Mouse (Mus musculus) MEL (cell line): ENCODE results near the gene Ssc5d. TPM values are rescaled to one million over a fixed set of nuclear protein-coding genes. Genes with fewer than 3 reads are reported as not detected.

ENCODE experiments used
- DNase-seq: peaks from one replicate; pipeline ENCODE4 v3.0.0; 2011; ENCODE audit warnings: low read depth, low spot score
- H3K27ac ChIP-seq: 2 replicates; pipeline ENCODE4 v1.5.1; 2012; ENCODE audit warnings: low read depth, mild to moderate bottlenecking, control low read depth, low read length, moderate library complexity; ENCODE audit not compliant: control insufficient read depth
- H3K27me3 ChIP-seq, 2 experiments: fragments of 150-350 bp in 1 of 2; sonication (generic) in 1 of 2; 2 replicates each; pipeline ENCODE4 v1.6.1; 2012; ENCODE audit warnings: low read length in 2 of 2, mild to moderate bottlenecking in 2 of 2, improper control_type of control experiment in 1 of 2, moderate library complexity in 1 of 2; ENCODE audit not compliant: insufficient read depth in 2 of 2, control insufficient read depth in 1 of 2
- H3K36me3 ChIP-seq, 2 experiments: 2 replicates each; pipeline ENCODE4 v1.6.1; 2012 to 2014; ENCODE audit warnings: low read length in 2 of 2, improper control_type of control experiment in 1 of 2, inconsistent platforms in 1 of 2, mild to moderate bottlenecking in 1 of 2; ENCODE audit not compliant: insufficient read depth in 2 of 2, control insufficient read depth in 1 of 2
- H3K4me1 ChIP-seq, 2 experiments: fragments of 150-350 bp in 1 of 2; sonication (generic) in 1 of 2; 2 replicates each; pipeline ENCODE4 v1.6.1; 2012; ENCODE audit warnings: low read length in 2 of 2, improper control_type of control experiment in 1 of 2, mild to moderate bottlenecking in 1 of 2; ENCODE audit not compliant: insufficient read depth in 2 of 2, control insufficient read depth in 1 of 2
- H3K4me3 ChIP-seq, 2 experiments: fragments of 150-350 bp in 1 of 2; sonication (generic) in 1 of 2; 2 replicates each; pipeline ENCODE4 v1.5.1; 2012; ENCODE audit warnings: low read depth in 2 of 2, low read length in 2 of 2, mild to moderate bottlenecking in 2 of 2, moderate library complexity in 2 of 2, control low read depth in 1 of 2, improper control_type of control experiment in 1 of 2; ENCODE audit not compliant: control insufficient read depth in 1 of 2, insufficient read depth in 1 of 2
- H3K79me2 ChIP-seq: 2 replicates; pipeline ENCODE4 v1.6.1; 2012; ENCODE audit warnings: mild to moderate bottlenecking, low read length, moderate library complexity; ENCODE audit not compliant: control insufficient read depth, poor library complexity, insufficient read depth
- H3K9ac ChIP-seq: 2 replicates; pipeline ENCODE4 v1.6.1; 2012; ENCODE audit warnings: low read depth, mild to moderate bottlenecking, control low read depth, low read length, moderate library complexity; ENCODE audit not compliant: control insufficient read depth, poor library complexity, severe bottlenecking
- H3K9me3 ChIP-seq: fragments of 150-350 bp; sonication (generic); replicated peaks from 2 replicates; pipeline ENCODE4 v1.6.1; 2012; ENCODE audit warnings: mild to moderate bottlenecking, low read length, improper control_type of control experiment, moderate library complexity; ENCODE audit not compliant: insufficient read depth
- BHLHE40 ChIP-seq: IDR thresholded peaks from 2 replicates; pipeline ENCODE4 v1.6.1; 2012; ENCODE audit warnings: low read depth, mild to moderate bottlenecking, inconsistent platforms, low read length, improper control_type of control experiment, borderline replicate concordance
- CHD1 ChIP-seq: IDR thresholded peaks from 2 replicates; pipeline ENCODE4 v1.6.1; 2012; ENCODE audit warnings: low read depth, mild to moderate bottlenecking, inconsistent platforms, low read length, improper control_type of control experiment
- CHD2 ChIP-seq: IDR thresholded peaks from 2 replicates; pipeline ENCODE4 v1.6.1; 2011; ENCODE audit warnings: low read length, improper control_type of control experiment
- E2F4 ChIP-seq: IDR thresholded peaks from 2 replicates; pipeline ENCODE4 v1.6.1; 2011; ENCODE audit warnings: low read depth, low read length, improper control_type of control experiment, borderline replicate concordance
- ELF1 ChIP-seq: IDR thresholded peaks from 2 replicates; pipeline ENCODE4 v1.6.1; 2014; ENCODE audit warnings: low read depth, mild to moderate bottlenecking, inconsistent platforms, low read length, improper control_type of control experiment, moderate library complexity
- EP300 ChIP-seq, 2 experiments: IDR thresholded peaks; 2 replicates each; pipeline ENCODE4 v1.6.1; 2011; ENCODE audit warnings: improper control_type of control experiment in 2 of 2, low read length in 2 of 2, low read depth in 1 of 2, mild to moderate bottlenecking in 1 of 2
- ETS1 ChIP-seq: IDR thresholded peaks from 2 replicates; pipeline ENCODE4 v1.6.1; 2012; ENCODE audit warnings: low read depth, mild to moderate bottlenecking, inconsistent platforms, low read length, improper control_type of control experiment, moderate library complexity
- GABPA ChIP-seq: IDR thresholded peaks from 2 replicates; pipeline ENCODE4 v1.6.1; 2012; ENCODE audit warnings: low read depth, mild to moderate bottlenecking, inconsistent platforms, low read length, improper control_type of control experiment, moderate library complexity
- GATA1 ChIP-seq: IDR thresholded peaks from 2 replicates; pipeline ENCODE4 v1.6.1; 2011; ENCODE audit warnings: low read depth, low read length, improper control_type of control experiment
- HCFC1 ChIP-seq: IDR thresholded peaks from 2 replicates; pipeline ENCODE4 v1.6.1; 2012; ENCODE audit warnings: low read depth, mild to moderate bottlenecking, inconsistent platforms, low read length, improper control_type of control experiment, moderate library complexity
- JUND ChIP-seq: IDR thresholded peaks from 2 replicates; pipeline ENCODE4 v1.6.1; 2011; ENCODE audit warnings: low read depth, mild to moderate bottlenecking, improper control_type of control experiment, low read length
- KAT2A ChIP-seq: conservative IDR thresholded peaks from 2 replicates; pipeline ENCODE4 v1.6.1; 2012; ENCODE audit warnings: low read depth, low read length, improper control_type of control experiment, inconsistent platforms
- MAFK ChIP-seq: IDR thresholded peaks from 2 replicates; pipeline ENCODE4 v1.6.1; 2011; ENCODE audit warnings: low read depth, mild to moderate bottlenecking, low read length, improper control_type of control experiment, borderline replicate concordance
- MAX ChIP-seq: IDR thresholded peaks from 2 replicates; pipeline ENCODE4 v1.6.1; 2011; ENCODE audit warnings: low read length, improper control_type of control experiment
- MAZ ChIP-seq: IDR thresholded peaks from 2 replicates; pipeline ENCODE4 v1.6.1; 2012; ENCODE audit warnings: low read depth, mild to moderate bottlenecking, inconsistent platforms, low read length, improper control_type of control experiment
- MEF2A ChIP-seq: IDR thresholded peaks from 2 replicates; pipeline ENCODE4 v1.6.1; 2014; ENCODE audit warnings: low read depth, mild to moderate bottlenecking, inconsistent platforms, low read length, improper control_type of control experiment; ENCODE audit not compliant: poor library complexity, insufficient replicate concordance, severe bottlenecking; ENCODE audit errors: extremely low read depth
- MXI1 ChIP-seq: IDR thresholded peaks from 2 replicates; pipeline ENCODE4 v1.6.1; 2011; ENCODE audit warnings: mild to moderate bottlenecking, low read depth, low read length, improper control_type of control experiment
- MYB ChIP-seq: IDR thresholded peaks from 2 replicates; pipeline ENCODE4 v1.6.1; 2011; ENCODE audit warnings: mild to moderate bottlenecking, low read depth, low read length, improper control_type of control experiment
- MYC ChIP-seq: IDR thresholded peaks from 2 replicates; pipeline ENCODE4 v1.6.1; 2011; ENCODE audit warnings: low read depth, mild to moderate bottlenecking, low read length, improper control_type of control experiment, moderate library complexity
- NELFE ChIP-seq: IDR thresholded peaks from 2 replicates; pipeline ENCODE4 v1.6.1; 2011; ENCODE audit warnings: low read depth, low read length, improper control_type of control experiment
- NRF1 ChIP-seq: IDR thresholded peaks from 2 replicates; pipeline ENCODE4 v1.6.1; 2014; ENCODE audit warnings: low read depth, mild to moderate bottlenecking, inconsistent platforms, low read length, improper control_type of control experiment, moderate library complexity; ENCODE audit not compliant: poor library complexity, insufficient read depth, severe bottlenecking
- POLR2A ChIP-seq, 2 experiments: IDR thresholded peaks; 2 replicates each; pipeline ENCODE4 v1.6.1; 2011 to 2012; ENCODE audit warnings: low read length in 2 of 2, mild to moderate bottlenecking in 2 of 2, control low read depth in 1 of 2, improper control_type of control experiment in 1 of 2, low read depth in 1 of 2, moderate library complexity in 1 of 2; ENCODE audit not compliant: control insufficient read depth in 1 of 2, insufficient read depth in 1 of 2, poor library complexity in 1 of 2
- POLR2AphosphoS2 ChIP-seq: IDR thresholded peaks from 2 replicates; pipeline ENCODE4 v1.6.1; 2011; ENCODE audit warnings: low read length, improper control_type of control experiment
- POLR2AphosphoS5 ChIP-seq: IDR thresholded peaks from 2 replicates; pipeline ENCODE4 v1.6.1; 2012; ENCODE audit warnings: low read depth, borderline replicate concordance, mild to moderate bottlenecking, inconsistent platforms, low read length, moderate library complexity, mixed read lengths
- RAD21 ChIP-seq: IDR thresholded peaks from 2 replicates; pipeline ENCODE4 v1.6.1; 2011; ENCODE audit warnings: mild to moderate bottlenecking, low read depth, low read length, improper control_type of control experiment
- SIN3A ChIP-seq: IDR thresholded peaks from 2 replicates; pipeline ENCODE4 v1.6.1; 2012; ENCODE audit warnings: low read length, improper control_type of control experiment, inconsistent platforms
- SMC3 ChIP-seq: IDR thresholded peaks from 2 replicates; pipeline ENCODE4 v1.6.1; 2011; ENCODE audit warnings: low read depth, low read length, improper control_type of control experiment
- TAL1 ChIP-seq: IDR thresholded peaks from 2 replicates; pipeline ENCODE4 v1.6.1; 2012; ENCODE audit warnings: mild to moderate bottlenecking, inconsistent platforms, low read length, moderate library complexity, mixed read lengths
- TBP ChIP-seq: IDR thresholded peaks from 2 replicates; pipeline ENCODE4 v1.8.0; 2011; ENCODE audit warnings: low read depth, low read length, improper control_type of control experiment
- TCF12 ChIP-seq: IDR thresholded peaks from 2 replicates; pipeline ENCODE4 v1.6.1; 2014; ENCODE audit warnings: low read depth, mild to moderate bottlenecking, inconsistent platforms, low read length, improper control_type of control experiment, moderate library complexity
- UBTF ChIP-seq: IDR thresholded peaks from 2 replicates; pipeline ENCODE4 v1.6.1; 2012; ENCODE audit warnings: low read depth, mild to moderate bottlenecking, inconsistent platforms, low read length, improper control_type of control experiment, moderate library complexity, borderline replicate concordance; ENCODE audit not compliant: insufficient read depth
- USF1 ChIP-seq: IDR thresholded peaks from 2 replicates; pipeline ENCODE4 v1.6.1; 2014; ENCODE audit warnings: low read depth, mild to moderate bottlenecking, inconsistent platforms, low read length, improper control_type of control experiment, moderate library complexity
- USF2 ChIP-seq, 2 experiments: IDR thresholded peaks; 2 replicates each; pipeline ENCODE4 v1.6.1; 2011 to 2012; ENCODE audit warnings: improper control_type of control experiment in 2 of 2, low read length in 2 of 2, borderline replicate concordance in 1 of 2, inconsistent platforms in 1 of 2, low read depth in 1 of 2, mild to moderate bottlenecking in 1 of 2; ENCODE audit not compliant: insufficient read depth in 1 of 2
- ZC3H11A ChIP-seq: IDR thresholded peaks from 2 replicates; pipeline ENCODE4 v1.6.1; 2012; ENCODE audit warnings: low read depth, mild to moderate bottlenecking, inconsistent platforms, low read length, improper control_type of control experiment
- ZKSCAN1 ChIP-seq: IDR thresholded peaks from 2 replicates; pipeline ENCODE4 v1.6.1; 2012; ENCODE audit warnings: low read depth, mild to moderate bottlenecking, inconsistent platforms, low read length, improper control_type of control experiment, moderate library complexity
- ZMIZ1 ChIP-seq: IDR thresholded peaks from 2 replicates; pipeline ENCODE4 v1.6.1; 2012; ENCODE audit warnings: low read depth, mild to moderate bottlenecking, inconsistent platforms, low read length, improper control_type of control experiment, moderate library complexity
- ZNF384 ChIP-seq: IDR thresholded peaks from 2 replicates; pipeline ENCODE4 v1.6.1; 2012; ENCODE audit warnings: low read depth, mild to moderate bottlenecking, inconsistent platforms, low read length, improper control_type of control experiment
- polyA plus RNA-seq, 2 experiments: library from polyadenylated mRNA; stranded (reverse) in 1 of 2; unstranded in 1 of 2; fragments of >175 nt in 1 of 2; fragments of >200 nt in 1 of 2; gene quantifications; 2 replicates each; pipeline versions ENCODE4 v1.2.1 to v1.2.4; 2012; ENCODE audit warnings: low replicate concordance in 2 of 2, low read depth in 1 of 2; ENCODE audit not compliant: insufficient read length in 2 of 2, insufficient read depth in 1 of 2, missing spikeins in 1 of 2
- total RNA-seq: library from RNA; depleted of rRNA; stranded (reverse); fragments of 300-350 nt; gene quantifications from 2 replicates; pipeline ENCODE4 v1.2.3, GENCODE M21; 2012

The Ssc5d gene
- total and polyA plus RNA-seq, 3 experiments = 0.04 to 0.17 TPM; not detected in 1

DNA sequence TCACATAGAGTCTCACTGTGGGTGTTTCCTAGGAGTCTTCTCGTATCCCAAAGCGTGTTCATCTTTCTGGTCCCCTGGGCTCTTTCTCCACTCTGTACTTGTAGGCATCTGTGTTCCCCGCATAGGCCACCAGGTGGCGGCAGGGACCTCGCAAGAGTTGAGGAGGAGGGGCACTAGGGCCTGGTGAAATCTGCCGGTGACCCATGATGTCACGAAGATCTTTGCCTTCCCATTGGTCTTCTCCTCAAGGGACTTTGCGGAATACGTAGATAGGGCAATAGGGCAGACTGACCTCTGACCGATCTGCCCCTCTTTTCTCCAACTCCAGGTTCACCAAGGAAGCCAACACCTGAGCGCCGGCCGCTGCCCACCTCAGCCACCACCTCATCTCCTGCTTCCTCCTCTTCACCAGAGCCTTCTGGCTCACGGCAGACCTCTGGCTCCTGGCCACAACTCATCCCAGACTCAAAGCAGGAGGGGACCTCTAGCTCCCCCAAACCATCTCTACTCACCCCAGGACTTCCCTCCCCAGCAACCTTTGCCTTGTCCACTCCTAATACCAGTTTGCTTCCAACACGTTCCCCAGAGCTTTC lies 17.7 kb downstream of the Ssc5d start:
- Histone ChIP-seq H3K36me3 (no peaks in the 10 kb centered on the region), H3K4me3 (peak overlapping the region; percentile 35 to 56)
- TF ChIP-seq MAZ = peak; percentile 89
- TF ChIP-seq EP300 (IDR thresholded peaks at IDR 0.05; ENCODE audit: low read depth in 1 of 2, low read length in 2 of 2) = no peak
- TF ChIP-seq ZKSCAN1 = no peak
- TF ChIP-seq BHLHE40 = peak; percentile 54; the same call in 1 of the 2 replicates
- no peak for TF ChIP-seq E2F4
- no peak for TF ChIP-seq NRF1
- TF ChIP-seq MEF2A = no peak
- no peak for TF ChIP-seq USF1
- no peak for TF ChIP-seq MXI1
- TF ChIP-seq POLR2AphosphoS5 = no peak
- TF ChIP-seq KAT2A = no peak
- no peak for TF ChIP-seq TCF12
- TF ChIP-seq SIN3A = peak; percentile 60; the same call in 1 of the 2 replicates
- no peak for TF ChIP-seq JUND
- peak; percentile 100 for TF ChIP-seq SMC3
- TF ChIP-seq MAFK = no peak
- no peak for TF ChIP-seq ELF1
- TF ChIP-seq MYB = no peak
- TF ChIP-seq UBTF = no peak
- TF ChIP-seq ZMIZ1 = no peak
- no peak for TF ChIP-seq ZNF384
- no peak; the same call in 1 of the 2 replicates for TF ChIP-seq GATA1
- TF ChIP-seq ZC3H11A = peak; percentile 87
- TF ChIP-seq CHD2 = peak; percentile 96
- 0 out of 2 replicates have a peak, but pooled peaks have one; percentile 44 for TF ChIP-seq HCFC1
- TF ChIP-seq RAD21 = peak; percentile 87
- no peak for TF ChIP-seq MYC
- TF ChIP-seq GABPA = no peak
- no peak for TF ChIP-seq MAX
- no peak for TF ChIP-seq ETS1
- no peak for TF ChIP-seq TAL1
- no peak for TF ChIP-seq POLR2A (IDR thresholded peaks at IDR 0.05; ENCODE audit: control insufficient read depth in 1 of 2, insufficient read depth in 1 of 2, low read depth in 1 of 2, low read length in 2 of 2, poor library complexity in 1 of 2)
- no peak for TF ChIP-seq TBP
- TF ChIP-seq POLR2AphosphoS2 = no peak
- no peak for TF ChIP-seq USF2 (IDR thresholded peaks at IDR 0.05; ENCODE audit: borderline replicate concordance in 1 of 2, insufficient read depth in 1 of 2, low read depth in 1 of 2, low read length in 2 of 2)
- no peak for TF ChIP-seq NELFE
- no peak for TF ChIP-seq CHD1

More for the DNA sequence above, 17.7 kb downstream of the Ssc5d start:
- Histone ChIP-seq H3K4me1 (no peaks in the 10 kb centered on the region), H3K9ac (peak overlapping the region; percentile 33), H3K79me2 (no peaks in the 10 kb centered on the region), H3K27me3 (no peaks in the 10 kb centered on the region), H3K9me3 (no peaks in the 10 kb centered on the region), H3K27ac (no peak overlapping the region)
- DNase-seq = peak; percentile 93
